8 mouse cellular contexts compared by ENCODE assay signal in genomic region chr5:135064382-135064766, GRCm38 (mm10). TPM values are rescaled to one million over a fixed set of nuclear protein-coding genes. Genes with fewer than 3 reads are reported as not detected.
A peak's percentile ranks its signal among the peaks of the same experiment; 100 is the strongest.
DNase-seq lines count a peak whose midpoint lies in the region; ATAC-seq and TF ChIP-seq lines count a peak whose summit lies in the region.

No protein-coding gene starts in this region.

- no peak for TF ChIP-seq CTCF in gastrocnemius, adult 2 months (IDR thresholded peaks at IDR 0.05)
- TF ChIP-seq CTCF in thymus, adult 2 months (IDR thresholded peaks at IDR 0.05; ENCODE audit: borderline replicate concordance, control insufficient read depth, extremely low read depth, insufficient read depth, low read length, poor library complexity): no peak

- H3K4me3 ChIP-seq in gastrocnemius, adult 2 months: peak overlapping the region; percentile 81
- peak overlapping the region; percentile 81 for H3K4me3 ChIP-seq in thymus, adult 2 months (ENCODE audit: control insufficient read depth, insufficient read depth, low read length)
- peak overlapping the region; percentile 95 for H3K4me3 ChIP-seq in limb, embryonic 14.5 days (replicated peaks; ENCODE audit: low read length)
- peak overlapping the region; percentile 97 for H3K4me3 ChIP-seq in stomach, embryonic 14.5 days (ENCODE audit: low read depth, low read length)

- H3K4me2 ChIP-seq in limb, embryonic 14.5 days (replicated peaks; ENCODE audit: low read depth, low read length, severe bottlenecking): peak overlapping the region; percentile 72
- H3K4me2 ChIP-seq in stomach, embryonic 14.5 days (replicated peaks; ENCODE audit: low read depth, low read length): peak overlapping the region; percentile 70

- H3K9ac ChIP-seq in limb, embryonic 14.5 days (ENCODE audit: low read depth, low read length, severe bottlenecking): peak overlapping the region; percentile 81
- H3K9ac ChIP-seq in stomach, embryonic 14.5 days (replicated peaks; ENCODE audit: low read depth, low read length): peak overlapping the region; percentile 82

- TF ChIP-seq POLR2A in thymus, adult 2 months (IDR thresholded peaks at IDR 0.05; ENCODE audit: control insufficient read depth, extremely low read depth, insufficient read depth, low read length, poor library complexity): no peak
- TF ChIP-seq POLR2A in limb, embryonic 14.5 days (IDR thresholded peaks at IDR 0.05; ENCODE audit: borderline replicate concordance, extremely low read depth, insufficient read depth, insufficient read length): no peak

- intact Hi-C loops in gastrocnemius, adult 2 months (cut with DNase I): loop anchor here (5.0 kb wide), 1 partner anchor 52 kb away; no protein-coding TSS in a partner anchor

- no peaks in the 10 kb centered on the region for H3K9me3 ChIP-seq in limb, embryonic 14.5 days (ENCODE audit: control insufficient read depth, low read length)
- H3K9me3 ChIP-seq in stomach, embryonic 14.5 days (ENCODE audit: control insufficient read depth, low read depth, low read length): no peaks in the 10 kb centered on the region

- peaks cover 9% of the 10 kb centered on the region; the same call in 1 of the 2 replicates for H3K4me1 ChIP-seq in thymus, adult 2 months (replicated peaks; ENCODE audit: control insufficient read depth, insufficient read depth, low read length)
- peaks cover 9% of the 10 kb centered on the region for H3K4me1 ChIP-seq in limb, embryonic 14.5 days (ENCODE audit: control insufficient read depth, insufficient read depth, low read length)
- H3K4me1 ChIP-seq in stomach, embryonic 14.5 days (ENCODE audit: control insufficient read depth, insufficient read depth, low read length): peaks cover 12% of the 10 kb centered on the region; the same call in 1 of the 2 replicates

- H3K27me3 ChIP-seq in thymus, adult 2 months (ENCODE audit: control insufficient read depth, insufficient read depth, low read length): no peaks in the 10 kb centered on the region
- H3K27me3 ChIP-seq in limb, embryonic 14.5 days (ENCODE audit: control insufficient read depth, insufficient read depth, low read length): no peaks in the 10 kb centered on the region
- no peaks in the 10 kb centered on the region for H3K27me3 ChIP-seq in stomach, embryonic 14.5 days (ENCODE audit: control insufficient read depth, insufficient read depth, low read length)

- H3K36me3 ChIP-seq in thymus, adult 2 months (ENCODE audit: control insufficient read depth, insufficient read depth, low read length): peaks cover 5% of the 10 kb centered on the region; the same call in 1 of the 2 replicates
- peaks cover 34% of the 10 kb centered on the region for H3K36me3 ChIP-seq in limb, embryonic 14.5 days (ENCODE audit: control insufficient read depth, insufficient read depth, low read length)
- peaks cover 20% of the 10 kb centered on the region for H3K36me3 ChIP-seq in stomach, embryonic 14.5 days (ENCODE audit: control insufficient read depth, insufficient read depth, low read length)

- peak; percentile 57 for DNase-seq in gastrocnemius, adult 2 months
- DNase-seq in gastrocnemius, adult 18-20 months (ENCODE audit: low spot score): no peak
- no peak for DNase-seq in thymus, adult 2 months
- DNase-seq in thymus, postnatal 14 days: no peak
- DNase-seq in limb, embryonic 14.5 days (ENCODE audit: low spot score): no peak
- no peak for DNase-seq in right cerebral cortex, postnatal 36 days (ENCODE audit: low spot score in 2 of 2)
- no peak for DNase-seq in thymus, postnatal 25 days

- H3K27ac ChIP-seq in gastrocnemius, adult 2 months: peak overlapping the region; percentile 96
- H3K27ac ChIP-seq in thymus, adult 2 months (ENCODE audit: control insufficient read depth, insufficient read depth, low read length): no peak overlapping the region
- peak overlapping the region; percentile 58; the same call in 1 of the 2 replicates for H3K27ac ChIP-seq in limb, embryonic 14.5 days (replicated peaks; ENCODE audit: low read depth, low read length)
- peak overlapping the region; percentile 27; the same call in 1 of the 2 replicates for H3K27ac ChIP-seq in stomach, embryonic 14.5 days (ENCODE audit: low read length)

- peak; percentile 12; the same call in 1 of the 2 replicates for ATAC-seq in limb, embryonic 14.5 days (ENCODE audit: low FRiP score, low read depth)
- ATAC-seq in stomach, embryonic 14.5 days (ENCODE audit: insufficient number of reproducible peaks, insufficient read depth, low FRiP score, low read depth): 0 out of 2 replicates have a peak, but pooled peaks have one; percentile 43

- under 1% methylated on average over 39 of the region's 40 CpGs for WGBS in thymus, adult 2 months
- 2% methylated on average over 31 of the region's 40 CpGs for WGBS in limb, embryonic 14.5 days
- under 1% methylated on average over 40 of the region's 40 CpGs for WGBS in stomach, embryonic 14.5 days

RNA-seq across cellular contexts. Expression of gene Dnajc30, which starts 0.4 kb away (rescaled TPM):
- 10 to 100 TPM; 25.0 to 30.2 TPM for total RNA-seq in gastrocnemius, adult 2 months (2021)
- total RNA-seq in gastrocnemius, adult 18-20 months (2021): 10 to 100 TPM; 26.7 to 28.1 TPM
- polyA plus RNA-seq in thymus, adult 2 months (2012; rRNA removed): 26.8 and 35.1 TPM in 2 replicates
- 29.1 and 31.3 TPM in 2 replicates for polyA plus RNA-seq in limb, embryonic 14.5 days (2012; rRNA removed)
- 32.6 and 39.2 TPM in 2 replicates for polyA plus RNA-seq in limb, embryonic 14.5 days (2014; fragmentation: Nextera tagmentation; extraction: Ambion mirVana)
- 34.8 and 34.9 TPM in 2 replicates for polyA plus RNA-seq in stomach, embryonic 14.5 days (2014; fragmentation: Nextera tagmentation; extraction: Ambion mirVana)

RNA-seq across cellular contexts. Expression of gene Bud23, which starts 0.4 kb away (rescaled TPM):
- total RNA-seq in gastrocnemius, adult 2 months (2021): 10 to 100 TPM; 25.8 to 26.2 TPM
- total RNA-seq in gastrocnemius, adult 18-20 months (2021): 10 to 100 TPM; 28.2 to 35.7 TPM
- polyA plus RNA-seq in thymus, adult 2 months (2012; rRNA removed): 116 and 125 TPM in 2 replicates
- polyA plus RNA-seq in limb, embryonic 14.5 days (2012; rRNA removed): 107 and 121 TPM in 2 replicates
- polyA plus RNA-seq in limb, embryonic 14.5 days (2014; fragmentation: Nextera tagmentation; extraction: Ambion mirVana): 101 and 108 TPM in 2 replicates
- 95.2 and 99.0 TPM in 2 replicates for polyA plus RNA-seq in stomach, embryonic 14.5 days (2014; fragmentation: Nextera tagmentation; extraction: Ambion mirVana)

RNA-seq across cellular contexts. Expression of gene Vps37d, which starts 13.7 kb away (rescaled TPM):
- under 1 TPM; 0.33 TPM for total RNA-seq in gastrocnemius, adult 2 months (2021)
- under 1 TPM; 0.25 to 0.52 TPM for total RNA-seq in gastrocnemius, adult 18-20 months (2021)
- 1.8 and 2.3 TPM in 2 replicates for polyA plus RNA-seq in thymus, adult 2 months (2012; rRNA removed)
- 24.5 and 32.0 TPM in 2 replicates for polyA plus RNA-seq in limb, embryonic 14.5 days (2012; rRNA removed)
- polyA plus RNA-seq in limb, embryonic 14.5 days (2014; fragmentation: Nextera tagmentation; extraction: Ambion mirVana): 10.7 and 12.3 TPM in 2 replicates
- polyA plus RNA-seq in stomach, embryonic 14.5 days (2014; fragmentation: Nextera tagmentation; extraction: Ambion mirVana): 7.2 and 7.7 TPM in 2 replicates

RNA-seq across cellular contexts. Expression of gene Mlxipl, which starts 25.3 kb away (rescaled TPM):
- 100 to 1,000 TPM in 1 of 2 experiments, 10 to 100 TPM in 1; 64.8 to 100 TPM for total RNA-seq in gastrocnemius, adult 2 months (2021)
- 10 to 100 TPM; 54.5 to 64.1 TPM for total RNA-seq in gastrocnemius, adult 18-20 months (2021)
- 22.5 and 31.5 TPM in 2 replicates for polyA plus RNA-seq in thymus, adult 2 months (2012; rRNA removed)
- polyA plus RNA-seq in limb, embryonic 14.5 days (2012; rRNA removed): 3.3 and 5.3 TPM in 2 replicates
- polyA plus RNA-seq in limb, embryonic 14.5 days (2014; fragmentation: Nextera tagmentation; extraction: Ambion mirVana): 0.54 and 1.6 TPM in 2 replicates
- 2.7 and 3.6 TPM in 2 replicates for polyA plus RNA-seq in stomach, embryonic 14.5 days (2014; fragmentation: Nextera tagmentation; extraction: Ambion mirVana)

RNA-seq across cellular contexts. Expression of gene Stx1a, which starts 41.1 kb away (rescaled TPM):
- 1 to 10 TPM in 1 of 2 experiments, under 1 TPM in 1; 0.64 to 1.3 TPM for total RNA-seq in gastrocnemius, adult 2 months (2021)
- total RNA-seq in gastrocnemius, adult 18-20 months (2021): under 1 TPM; 0.18 to 0.40 TPM
- polyA plus RNA-seq in thymus, adult 2 months (2012; rRNA removed): 20.3 and 23.7 TPM in 2 replicates
- 39.2 and 45.5 TPM in 2 replicates for polyA plus RNA-seq in limb, embryonic 14.5 days (2012; rRNA removed)
- polyA plus RNA-seq in limb, embryonic 14.5 days (2014; fragmentation: Nextera tagmentation; extraction: Ambion mirVana): 11.4 and 13.0 TPM in 2 replicates
- 17.4 and 17.7 TPM in 2 replicates for polyA plus RNA-seq in stomach, embryonic 14.5 days (2014; fragmentation: Nextera tagmentation; extraction: Ambion mirVana)
